Mouse (Mus musculus) erythroblast, embryonic 14.5 days (primary cell): Measurements from ENCODE around the gene Mrc2. TPM values are rescaled to one million over a fixed set of nuclear protein-coding genes. Genes with fewer than 3 reads are reported as not detected.

Experiments used
- H3K27me3 ChIP-seq: 2 replicates; pipeline ENCODE4 v1.6.1; 2012; ENCODE audit warnings: inconsistent platforms; ENCODE audit not compliant: control insufficient read depth
- H3K36me3 ChIP-seq: 2 replicates; pipeline ENCODE4 v1.6.1; 2012; ENCODE audit warnings: mild to moderate bottlenecking, inconsistent platforms; ENCODE audit not compliant: control insufficient read depth
- H3K4me1 ChIP-seq: 2 replicates; pipeline ENCODE4 v1.6.1; 2012; ENCODE audit warnings: inconsistent platforms; ENCODE audit not compliant: control insufficient read depth
- H3K4me3 ChIP-seq: replicated peaks from 2 replicates; pipeline ENCODE3; 2012; ENCODE audit warnings: moderate library complexity, mild to moderate bottlenecking, inconsistent platforms
- H3K9me3 ChIP-seq: 2 replicates; pipeline ENCODE4 v1.6.1; 2012; ENCODE audit warnings: low read length, inconsistent platforms, mixed read lengths; ENCODE audit not compliant: control insufficient read depth
- GATA1 ChIP-seq: IDR thresholded peaks from 2 replicates; pipeline ENCODE4 v1.6.1; 2012; ENCODE audit warnings: low read length, inconsistent platforms, mixed read lengths
- TAL1 ChIP-seq: IDR thresholded peaks from 3 replicates; pipeline ENCODE4 v1.6.1; 2012; ENCODE audit warnings: low read length, inconsistent platforms, mixed read lengths
- polyA plus RNA-seq: library from polyadenylated mRNA; stranded (reverse); fragments of >175 nt; gene quantifications from 2 replicates; pipeline ENCODE4 v1.2.3, GENCODE M21; 2012

Gene Mrc2
- polyA plus RNA-seq, 1 experiment, result 0.01 TPM

GRCm38 (mm10) chr11:105353891-105354280 lies 61.4 kb downstream of the Mrc2 start:
- Histone ChIP-seq H3K4me3 (no peak overlapping the region), H3K36me3 (no peaks in the 10 kb centered on the region), H3K27me3 (peaks cover 3% of the 10 kb centered on the region; the same call in 1 of the 2 replicates), H3K9me3 (no peaks in the 10 kb centered on the region), H3K4me1 (peaks cover 28% of the 10 kb centered on the region)
- TF ChIP-seq TAL1 (no peak), GATA1 (no peak)

GRCm38 (mm10) chr11:105356301-105356700 lies 63.9 kb downstream of the Mrc2 start:
- Histone ChIP-seq H3K27me3 (peaks cover 8% of the 10 kb centered on the region), H3K4me3 (no peak overlapping the region)
- TF ChIP-seq TAL1 (no peak), GATA1 (no peak)

GRCm38 (mm10) chr11:105362041-105362765 lies 69.8 kb downstream of the Mrc2 start:
- H3K36me3 ChIP-seq, result no peaks in the 10 kb centered on the region
- peaks cover 51% of the 10 kb centered on the region for H3K4me1 ChIP-seq
- no peak for TF ChIP-seq GATA1
- no peak for TF ChIP-seq TAL1
- no peak overlapping the region for H3K4me3 ChIP-seq
- peaks cover 40% of the 10 kb centered on the region for H3K27me3 ChIP-seq
- no peaks in the 10 kb centered on the region for H3K9me3 ChIP-seq

More at GRCm38 (mm10) chr11:105356301-105356700, 63.9 kb downstream of the Mrc2 start:
- H3K4me1 ChIP-seq, result peaks cover 6% of the 10 kb centered on the region
- no peaks in the 10 kb centered on the region for H3K36me3 ChIP-seq
- H3K9me3 ChIP-seq, result no peaks in the 10 kb centered on the region

GRCm38 (mm10) chr11:105362946-105363597 lies 70.6 kb downstream of the Mrc2 start:
- Histone ChIP-seq H3K4me3 (peak overlapping the region; percentile 62), H3K9me3 (no peaks in the 10 kb centered on the region), H3K4me1 (peaks cover 60% of the 10 kb centered on the region), H3K27me3 (peaks cover 40% of the 10 kb centered on the region), H3K36me3 (no peaks in the 10 kb centered on the region)
- TF ChIP-seq TAL1, result no peak
- TF ChIP-seq GATA1, result no peak

- Histone ChIP-seq H3K36me3 (no peaks in the 10 kb centered on the region), H3K9me3 (no peaks in the 10 kb centered on the region), H3K27me3 (peaks cover 40% of the 10 kb centered on the region), H3K4me3 (peak overlapping the region; percentile 38), H3K4me1 (peaks cover 67% of the 10 kb centered on the region)
- TF ChIP-seq GATA1, result no peak
- TF ChIP-seq TAL1, result no peak
These were observed 71.3 kb downstream of the Mrc2 start for GRCm38 (mm10) chr11:105363598-105364385.

- peaks cover 40% of the 10 kb centered on the region for H3K27me3 ChIP-seq
- TF ChIP-seq GATA1 (no peak), TAL1 (no peak)
- H3K36me3 ChIP-seq, result no peaks in the 10 kb centered on the region
- H3K4me1 ChIP-seq, result peaks cover 74% of the 10 kb centered on the region
- H3K4me3 ChIP-seq, result peak overlapping the region; percentile 38
- H3K9me3 ChIP-seq, result no peaks in the 10 kb centered on the region
These were observed 72.1 kb downstream of the Mrc2 start for GRCm38 (mm10) chr11:105364386-105365065.

GRCm38 (mm10) chr11:105365611-105366010 lies 73.2 kb downstream of the Mrc2 start:
- H3K4me3 ChIP-seq, result peak overlapping the region; percentile 47
- H3K27me3 ChIP-seq, result peaks cover 40% of the 10 kb centered on the region
- TF ChIP-seq GATA1, result no peak
- no peak for TF ChIP-seq TAL1
- H3K9me3 ChIP-seq, result no peaks in the 10 kb centered on the region
- peaks cover 76% of the 10 kb centered on the region for H3K4me1 ChIP-seq
- H3K36me3 ChIP-seq, result no peaks in the 10 kb centered on the region

GRCm38 (mm10) chr11:105366051-105366450 lies 73.6 kb downstream of the Mrc2 start:
- TF ChIP-seq GATA1, result peak; percentile 88
- TF ChIP-seq TAL1, result peak; percentile 94
- no peaks in the 10 kb centered on the region for H3K36me3 ChIP-seq
- H3K9me3 ChIP-seq, result no peaks in the 10 kb centered on the region
- H3K4me3 ChIP-seq, result peak overlapping the region; percentile 47
- peaks cover 36% of the 10 kb centered on the region for H3K27me3 ChIP-seq
- peaks cover 79% of the 10 kb centered on the region for H3K4me1 ChIP-seq
